Mouse (Mus musculus) liver, embryonic 15.5 days (tissue): ENCODE data around the gene Dvl1. TPM values are rescaled to one million over a fixed set of nuclear protein-coding genes. Genes with fewer than 3 reads are reported as not detected.

Source experiments
- ATAC-seq: fragments of 200-750 bp; cut with Nextera tagmentation; 2 replicates; pipeline ENCODE4 v1.8.0; 2017; ENCODE audit warnings: moderate number of reproducible peaks, mild to moderate bottlenecking, moderate library complexity; ENCODE audit not compliant: insufficient read depth
- H3K27ac ChIP-seq: fragments of 300-500 bp; sonication (generic); replicated peaks from 2 replicates; pipeline ENCODE4 v1.5.1; 2015; ENCODE audit warnings: mild to moderate bottlenecking, inconsistent platforms
- H3K27me3 ChIP-seq: fragments of 300-500 bp; sonication (generic); 2 replicates; pipeline ENCODE4 v1.6.1; 2015; ENCODE audit warnings: mild to moderate bottlenecking, inconsistent platforms
- H3K36me3 ChIP-seq: fragments of 300-500 bp; sonication (generic); replicated peaks from 2 replicates; pipeline ENCODE4 v1.6.1; 2015; ENCODE audit warnings: moderate library complexity, mild to moderate bottlenecking, inconsistent platforms
- H3K4me1 ChIP-seq: fragments of 300-500 bp; sonication (generic); replicated peaks from 2 replicates; pipeline ENCODE4 v1.6.1; 2015; ENCODE audit warnings: inconsistent platforms
- H3K4me2 ChIP-seq: fragments of 300-500 bp; sonication (generic); 2 replicates; pipeline ENCODE4 v1.6.1; 2015; ENCODE audit warnings: moderate library complexity, mild to moderate bottlenecking, inconsistent platforms
- H3K4me3 ChIP-seq: fragments of 300-500 bp; sonication (generic); replicated peaks from 2 replicates; pipeline ENCODE4 v1.5.1; 2015; ENCODE audit warnings: mild to moderate bottlenecking, inconsistent platforms
- H3K9ac ChIP-seq: fragments of 300-500 bp; sonication (generic); 2 replicates; pipeline ENCODE4 v1.6.1; 2015; ENCODE audit warnings: moderate library complexity, mild to moderate bottlenecking, inconsistent platforms
- H3K9me3 ChIP-seq: fragments of 300-500 bp; sonication (generic); replicated peaks from 2 replicates; pipeline ENCODE4 v1.6.1; 2016; ENCODE audit warnings: inconsistent platforms
- WGBS: fragments of 180-500 bp; shearing (Covaris S2); methylation state at CpG from one replicate; pipeline ENCODE4 v1.1.7; 2015; ENCODE audit warnings: mixed read lengths; ENCODE audit not compliant: insufficient replicate concordance; 5-methylcytosine and 5-hydroxymethylcytosine counted together
- polyA plus RNA-seq: library from polyadenylated mRNA; unstranded; fragments of >200 nt; fragmentation: Nextera tagmentation; extraction: Ambion mirVana; gene quantifications from 2 replicates; pipeline ENCODE4 v1.2.1, GENCODE M21; 2015

Dvl1 gene
- polyA plus RNA-seq, 1 experiment from 2014 or later = 5.0 TPM

DNA sequence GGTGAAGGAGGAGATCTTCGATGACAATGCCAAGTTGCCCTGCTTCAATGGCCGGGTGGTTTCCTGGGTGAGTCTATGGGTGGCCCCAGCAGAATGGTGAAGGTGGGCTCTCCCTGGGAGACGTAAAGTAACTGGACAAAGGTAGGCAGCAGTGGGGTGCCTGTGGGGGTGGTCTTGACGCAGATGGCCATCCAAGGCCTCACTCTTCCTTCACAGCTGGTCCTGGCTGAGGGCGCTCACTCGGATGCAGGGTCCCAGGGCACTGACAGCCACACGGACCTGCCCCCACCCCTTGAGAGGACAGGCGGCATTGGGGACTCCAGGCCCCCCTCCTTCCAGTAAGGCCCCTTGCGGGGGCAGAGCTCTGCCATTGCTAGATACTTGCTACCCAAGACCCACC is 6.2 kb downstream of the Dvl1 start:
- no peaks in the 10 kb centered on the region for H3K27me3 ChIP-seq
- no peak overlapping the region for H3K27ac ChIP-seq
- peaks cover 53% of the 10 kb centered on the region for H3K36me3 ChIP-seq
- ATAC-seq = no peak
- 86% methylated on average over 9 of the region's 9 CpGs for WGBS
- no peak overlapping the region for H3K4me3 ChIP-seq
- H3K9ac ChIP-seq = no peak overlapping the region
- no peaks in the 10 kb centered on the region for H3K9me3 ChIP-seq
- H3K4me2 ChIP-seq = no peak overlapping the region
- peaks cover 46% of the 10 kb centered on the region for H3K4me1 ChIP-seq

DNA sequence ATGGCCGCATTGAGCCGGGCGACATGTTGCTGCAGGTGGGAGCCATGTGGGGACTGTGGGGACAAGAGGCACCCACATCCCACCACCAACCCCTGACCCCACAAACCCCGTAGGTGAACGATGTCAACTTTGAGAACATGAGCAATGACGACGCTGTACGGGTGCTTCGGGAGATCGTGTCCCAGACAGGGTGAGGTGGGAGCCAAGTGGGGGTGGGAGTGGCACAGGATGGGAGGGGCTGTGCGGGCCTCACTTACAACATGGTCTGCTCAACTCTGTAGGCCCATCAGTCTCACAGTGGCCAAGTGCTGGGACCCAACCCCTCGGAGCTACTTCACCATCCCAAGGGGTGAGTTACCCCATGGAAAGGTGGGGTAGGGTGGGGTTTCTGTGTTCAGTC is 7.8 kb downstream of the Dvl1 start:
- H3K4me1 ChIP-seq = peaks cover 31% of the 10 kb centered on the region

DNA sequence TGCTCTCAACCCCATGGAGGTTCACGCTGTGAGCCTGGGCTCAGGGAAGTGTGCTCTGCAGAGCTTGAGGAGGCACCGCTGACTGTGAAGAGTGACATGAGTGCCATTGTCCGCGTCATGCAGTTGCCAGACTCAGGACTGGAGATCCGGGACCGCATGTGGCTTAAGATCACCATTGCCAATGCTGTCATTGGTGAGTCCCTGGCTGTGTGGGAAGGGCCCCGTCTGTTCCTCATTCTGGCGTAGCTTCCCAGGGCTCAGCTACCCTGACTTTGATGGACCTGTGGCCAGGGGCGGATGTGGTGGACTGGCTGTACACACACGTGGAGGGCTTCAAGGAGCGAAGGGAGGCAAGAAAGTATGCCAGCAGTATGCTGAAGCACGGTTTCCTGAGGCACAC is 8.9 kb downstream of the Dvl1 start:
- Histone ChIP-seq H3K4me1 (peaks cover 25% of the 10 kb centered on the region), H3K4me2 (no peak overlapping the region), H3K27me3 (no peaks in the 10 kb centered on the region), H3K36me3 (peaks cover 71% of the 10 kb centered on the region), H3K9ac (no peak overlapping the region), H3K4me3 (no peak overlapping the region), H3K9me3 (no peaks in the 10 kb centered on the region), H3K27ac (no peak overlapping the region)
- 76% methylated on average over 12 of the region's 12 CpGs for WGBS
- ATAC-seq = no peak

More for the DNA sequence above, 7.8 kb downstream of the Dvl1 start:
- ATAC-seq = no peak
- H3K36me3 ChIP-seq = peaks cover 68% of the 10 kb centered on the region
- no peaks in the 10 kb centered on the region for H3K9me3 ChIP-seq
- no peak overlapping the region for H3K27ac ChIP-seq
- no peak overlapping the region for H3K4me3 ChIP-seq
- H3K4me2 ChIP-seq = no peak overlapping the region
- no peaks in the 10 kb centered on the region for H3K27me3 ChIP-seq
- no peak overlapping the region for H3K9ac ChIP-seq
- WGBS = 90% methylated on average over 12 of the region's 12 CpGs

DNA sequence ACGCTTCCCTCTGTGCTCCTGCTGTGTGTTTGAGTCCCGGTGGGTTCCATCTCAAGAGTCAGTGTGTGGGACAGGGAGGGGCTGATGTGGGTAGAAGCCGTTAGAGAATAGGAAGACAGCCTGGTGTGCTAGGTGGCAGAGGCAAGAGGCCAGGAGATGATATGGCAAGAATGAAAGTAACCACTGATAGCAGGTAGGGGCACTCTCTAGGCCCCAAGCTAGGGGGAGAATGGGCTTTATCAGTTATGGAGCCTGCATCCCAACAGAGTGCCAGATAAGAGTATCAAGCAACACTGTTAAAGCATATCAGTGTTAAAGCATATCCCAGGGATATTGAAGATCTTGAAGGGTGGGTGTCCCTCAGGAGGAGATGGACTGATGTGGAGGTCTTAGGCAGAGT is 9.7 kb downstream of the Dvl1 start:
- Histone ChIP-seq H3K9ac (no peak overlapping the region), H3K4me1 (peaks cover 20% of the 10 kb centered on the region), H3K4me3 (no peak overlapping the region), H3K27me3 (no peaks in the 10 kb centered on the region), H3K36me3 (peaks cover 71% of the 10 kb centered on the region), H3K27ac (peak overlapping the region; percentile 29; the same call in 1 of the 2 replicates), H3K4me2 (peak overlapping the region; percentile 7; the same call in 1 of the 2 replicates), H3K9me3 (no peaks in the 10 kb centered on the region)
- WGBS = 36% methylated on average over 3 of the region's 3 CpGs
- ATAC-seq = peak; percentile 48

DNA sequence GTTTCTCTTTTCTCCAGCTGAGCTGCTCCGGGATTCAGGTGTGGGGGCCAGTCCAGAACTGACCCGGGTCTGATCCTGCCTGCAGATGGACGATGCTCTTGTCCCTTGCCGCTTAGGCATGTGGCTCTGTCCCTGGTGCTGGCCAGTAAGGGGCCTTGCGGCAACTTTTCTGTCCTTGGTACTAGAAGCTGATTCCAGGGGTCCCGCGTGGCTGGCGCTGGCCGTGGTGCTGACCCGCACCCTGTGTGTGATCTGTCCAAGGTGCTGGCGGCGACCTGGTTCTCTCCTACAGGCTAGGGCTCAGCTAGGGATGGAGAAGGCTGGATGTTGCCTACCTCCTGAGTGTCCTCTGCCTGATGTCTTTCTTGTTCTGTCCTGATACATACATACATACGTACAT is 12.1 kb downstream of the Dvl1 start:
- H3K27me3 ChIP-seq = no peaks in the 10 kb centered on the region
- H3K27ac ChIP-seq = no peak overlapping the region
- no peak for ATAC-seq
- WGBS = 34% methylated on average over 13 of the region's 13 CpGs
- H3K4me2 ChIP-seq = no peak overlapping the region
- no peak overlapping the region for H3K4me3 ChIP-seq
- H3K4me1 ChIP-seq = peaks cover 15% of the 10 kb centered on the region
- H3K36me3 ChIP-seq = peaks cover 58% of the 10 kb centered on the region
- no peaks in the 10 kb centered on the region for H3K9me3 ChIP-seq
- no peak overlapping the region for H3K9ac ChIP-seq

DNA sequence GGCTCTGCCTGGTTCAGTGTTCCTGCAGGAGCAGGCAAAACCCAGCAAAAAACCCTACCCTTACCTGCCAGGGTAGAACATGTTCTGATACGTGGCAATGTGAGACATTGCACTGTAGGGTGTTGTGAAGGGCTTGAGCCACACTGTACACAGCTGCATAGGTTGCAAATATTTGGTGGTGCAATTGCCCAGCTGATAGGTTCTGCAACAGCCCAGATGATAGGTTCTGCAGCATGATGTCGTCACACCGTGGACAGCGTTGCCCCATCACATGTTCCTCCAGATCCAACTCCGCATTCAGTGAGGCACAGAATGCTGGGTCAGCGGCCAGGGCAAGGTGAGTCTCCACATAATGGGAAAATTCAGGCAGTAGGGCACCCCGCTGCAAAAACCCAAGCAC is 14.6 kb downstream of the Dvl1 start:
- no peaks in the 10 kb centered on the region for H3K9me3 ChIP-seq
- 70% methylated on average over 7 of the region's 7 CpGs for WGBS
- H3K4me3 ChIP-seq = no peak overlapping the region
- ATAC-seq = no peak
- no peak overlapping the region for H3K4me2 ChIP-seq
- no peak overlapping the region for H3K9ac ChIP-seq
- H3K4me1 ChIP-seq = peaks cover 2% of the 10 kb centered on the region
- no peak overlapping the region for H3K27ac ChIP-seq
- peaks cover 58% of the 10 kb centered on the region for H3K36me3 ChIP-seq
- H3K27me3 ChIP-seq = no peaks in the 10 kb centered on the region

DNA sequence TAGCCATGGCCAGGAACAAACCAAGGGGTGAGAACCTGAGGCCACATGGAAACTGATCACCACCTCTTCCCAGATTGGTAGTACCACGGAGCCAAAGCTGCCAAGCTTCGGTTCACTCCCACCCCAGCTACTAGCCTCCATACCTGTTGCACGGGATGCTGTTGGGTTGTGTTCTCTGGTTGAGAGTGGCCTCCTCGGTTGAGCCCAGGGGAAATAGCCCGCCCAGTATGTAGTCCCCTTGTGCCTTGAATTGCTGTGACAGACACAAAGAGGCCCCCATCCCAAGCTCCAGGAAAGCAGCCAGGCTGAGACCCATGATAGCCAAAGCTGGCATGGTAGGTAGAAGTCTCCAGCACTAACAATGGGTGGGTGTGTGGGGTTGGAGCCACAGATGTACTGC is 15.8 kb downstream of the Dvl1 start, which contains the start of gene Tas1r3:
TSS of gene Tas1r3 (minus strand) at position 362 of the 400 bp plus-strand sequence.
- no peaks in the 10 kb centered on the region for H3K27me3 ChIP-seq
- no peak for ATAC-seq
- peaks cover 50% of the 10 kb centered on the region for H3K36me3 ChIP-seq
- no peak within 1 kb of the TSS for H3K9ac ChIP-seq
- no peaks in the 10 kb centered on the region for H3K9me3 ChIP-seq
- 62% methylated on average over 5 of the region's 5 CpGs for WGBS
- H3K4me1 ChIP-seq = peaks cover 7% of the 10 kb centered on the region
- H3K4me3 ChIP-seq = no peak within 1 kb of the TSS
- no peak within 1 kb of the TSS for H3K4me2 ChIP-seq
- H3K27ac ChIP-seq = no peak within 1 kb of the TSS

DNA sequence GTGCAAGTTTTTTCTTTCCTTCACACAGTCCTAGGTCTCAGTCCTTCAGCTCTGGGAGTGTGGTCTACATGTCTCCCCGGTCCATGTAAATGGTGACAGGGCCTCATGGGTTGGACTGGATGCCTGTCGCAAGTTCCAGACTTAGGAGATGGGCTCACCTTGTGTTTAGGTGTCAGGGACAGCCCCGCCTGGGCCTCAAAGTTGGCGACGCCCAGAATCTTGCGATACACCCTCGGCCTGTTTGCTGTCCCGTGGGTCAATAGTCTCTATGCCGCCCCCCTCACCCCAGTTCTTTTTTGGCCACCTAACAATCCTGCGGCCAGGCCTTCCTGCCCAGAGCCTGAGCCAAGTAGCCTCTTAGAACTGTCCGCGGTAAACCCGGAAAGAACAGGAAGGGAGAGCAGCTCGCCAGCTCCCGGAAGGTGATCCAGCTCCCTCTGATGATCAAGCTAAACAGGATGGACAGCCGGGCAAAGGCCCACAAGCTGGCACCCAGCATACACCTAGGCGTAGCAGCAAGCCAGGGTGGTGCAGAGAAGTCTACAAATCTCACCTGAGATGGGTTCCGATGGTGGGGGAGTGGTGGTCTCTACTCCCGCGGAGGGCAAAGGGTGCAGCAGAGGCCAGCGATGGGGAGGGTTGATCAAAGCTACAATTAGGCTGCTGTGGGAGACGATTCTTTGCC is 21.6 kb downstream of the Dvl1 start:
- Histone ChIP-seq H3K27ac (peak overlapping the region; percentile 65; the same call in 1 of the 2 replicates), H3K4me1 (peaks cover 42% of the 10 kb centered on the region), H3K9ac (peak overlapping the region; percentile 77), H3K4me2 (peak overlapping the region; percentile 97), H3K4me3 (peak overlapping the region; percentile 91), H3K27me3 (no peaks in the 10 kb centered on the region), H3K9me3 (no peaks in the 10 kb centered on the region), H3K36me3 (peaks cover 48% of the 10 kb centered on the region)
- WGBS = 5% methylated on average over 22 of the region's 22 CpGs
- ATAC-seq = peak; percentile 41

DNA sequence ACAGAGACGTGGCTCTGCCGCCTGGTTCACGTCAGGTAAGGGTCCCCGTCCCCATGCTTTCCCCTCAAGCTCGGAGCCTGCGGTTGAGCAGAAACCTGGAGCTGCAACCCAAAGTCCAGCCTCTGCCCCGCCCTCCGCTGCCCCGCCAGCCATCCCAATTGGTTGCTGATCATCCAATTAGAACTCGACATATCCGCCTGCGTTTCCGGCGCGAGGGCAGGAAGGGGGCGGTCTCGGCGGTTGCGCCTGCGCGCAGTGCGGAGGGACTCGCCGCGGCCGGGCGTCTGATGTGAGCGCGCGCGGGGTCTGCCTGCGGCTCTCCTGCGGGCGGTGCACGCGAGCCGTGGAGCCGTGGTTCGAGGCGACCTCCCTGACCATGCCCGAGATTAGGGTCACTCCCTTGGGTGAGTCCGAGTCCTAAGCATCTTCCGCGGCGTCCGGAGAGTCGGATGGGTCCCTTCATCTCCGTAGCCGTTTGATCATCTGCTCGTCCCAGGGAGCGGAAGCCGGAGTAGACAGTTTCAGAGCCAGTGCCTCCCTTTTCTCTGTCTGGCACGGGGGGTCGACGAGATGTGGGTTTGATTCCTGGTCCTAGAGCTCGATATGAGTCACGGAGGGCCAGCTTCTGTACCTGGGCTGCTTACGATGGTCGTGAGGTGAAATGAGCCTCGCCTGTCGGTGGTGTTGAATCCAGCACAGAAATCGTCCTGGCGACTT is 22.3 kb downstream of the Dvl1 start, which contains the start of the genes Cptp and Ints11:
TSS of gene Cptp (minus strand) at position 124 of the 717 bp plus-strand sequence.
TSS of gene Ints11 (plus strand) at position 230 of the 717 bp plus-strand sequence.
- ATAC-seq = peak; percentile 95
- under 1% methylated on average over 63 of the region's 63 CpGs for WGBS

DNA sequence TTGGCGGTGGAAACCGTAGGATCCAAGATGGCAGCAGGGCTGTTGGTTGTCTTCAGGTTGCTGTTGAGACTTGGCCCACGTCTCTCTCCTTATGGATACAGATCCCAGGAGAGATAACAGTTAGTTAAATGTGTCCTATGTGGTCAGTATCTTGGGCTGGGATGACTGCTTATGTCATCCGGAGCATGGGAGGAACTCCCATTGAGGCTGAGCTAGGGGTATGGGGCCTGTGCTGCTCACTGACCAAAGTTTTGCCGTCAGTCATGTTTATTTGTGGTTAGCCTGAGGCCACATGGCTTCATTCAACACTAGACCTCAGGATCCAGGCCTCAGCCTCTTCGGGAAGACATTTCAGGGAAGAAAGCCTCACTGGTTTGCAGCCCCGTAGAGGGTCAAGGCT is 24.2 kb downstream of the Dvl1 start:
- Histone ChIP-seq H3K9me3 (no peaks in the 10 kb centered on the region), H3K27ac (no peak overlapping the region), H3K4me2 (peak overlapping the region; percentile 4; the same call in 1 of the 2 replicates), H3K27me3 (no peaks in the 10 kb centered on the region), H3K4me3 (no peak overlapping the region), H3K4me1 (peaks cover 42% of the 10 kb centered on the region), H3K9ac (no peak overlapping the region), H3K36me3 (peaks cover 51% of the 10 kb centered on the region)
- ATAC-seq = no peak
- 72% methylated on average over 7 of the region's 7 CpGs for WGBS

More for the DNA sequence above, 22.3 kb downstream of the Dvl1 start, which contains the start of the genes Cptp and Ints11:
- Histone ChIP-seq H3K4me1 (peaks cover 42% of the 10 kb centered on the region), H3K36me3 (peaks cover 52% of the 10 kb centered on the region), H3K9ac (peak within 1 kb of the TSS; percentile 86), H3K4me2 (peak within 1 kb of the TSS; percentile 97), H3K9me3 (no peaks in the 10 kb centered on the region), H3K4me3 (peak within 1 kb of the TSS; percentile 91), H3K27ac (peak within 1 kb of the TSS; percentile 72), H3K27me3 (no peaks in the 10 kb centered on the region)

DNA sequence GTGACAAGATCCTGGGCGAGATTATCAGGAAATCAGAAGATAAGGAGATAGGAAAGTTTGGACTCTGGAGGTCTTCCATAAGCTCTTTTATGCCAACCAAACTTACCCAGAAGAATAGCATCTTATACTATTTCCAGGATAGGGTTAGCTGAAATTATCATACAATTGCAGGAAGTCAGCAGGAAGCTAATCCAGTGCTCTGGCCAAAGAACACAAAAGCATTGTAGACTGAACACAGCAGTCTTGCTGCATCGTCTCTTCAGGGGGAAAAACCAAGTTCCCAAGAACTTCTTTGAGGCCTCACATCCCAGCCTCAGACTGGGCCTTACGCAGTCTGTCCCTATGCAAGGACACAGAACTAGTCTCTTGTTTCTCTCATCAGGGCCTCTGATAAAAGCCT is 36.4 kb downstream of the Dvl1 start:
- Histone ChIP-seq H3K4me2 (no peak overlapping the region), H3K4me3 (no peak overlapping the region), H3K36me3 (peaks cover 44% of the 10 kb centered on the region), H3K9ac (no peak overlapping the region), H3K27me3 (no peaks in the 10 kb centered on the region), H3K27ac (no peak overlapping the region), H3K4me1 (no peaks in the 10 kb centered on the region), H3K9me3 (no peaks in the 10 kb centered on the region)
- no peak for ATAC-seq
- WGBS = 61% methylated on average over 3 of the region's 3 CpGs
